Mouse (Mus musculus): ENCODE data around the gene Nmrk1.

The Nmrk1 gene

GRCm38 (mm10) chr19:18654330-18654729 lies 22.6 kb downstream of the Nmrk1 start:
- no peak for DNase-seq (ENCODE audit: low read depth)

GRCm38 (mm10) chr19:18654984-18655383 lies 23.2 kb downstream of the Nmrk1 start:
- DNase-seq (ENCODE audit: low read depth): no peak

GRCm38 (mm10) chr19:18655999-18656398 lies 24.2 kb downstream of the Nmrk1 start:
- DNase-seq (ENCODE audit: low read depth): no peak

- no peak for DNase-seq (ENCODE audit: low read depth)
Observed at GRCm38 (mm10) chr19:18658473-18658872, 26.7 kb downstream of the Nmrk1 start.

- DNase-seq (ENCODE audit: low read depth): no peak
Observed at GRCm38 (mm10) chr19:18659349-18659748, 27.6 kb downstream of the Nmrk1 start.

- DNase-seq (ENCODE audit: low read depth): peak; percentile 23
Observed at GRCm38 (mm10) chr19:18660466-18660865, 28.7 kb downstream of the Nmrk1 start.

- DNase-seq (ENCODE audit: low read depth): peak; percentile 63
Observed at GRCm38 (mm10) chr19:18661683-18662082, 29.9 kb downstream of the Nmrk1 start.

- peak; percentile 21 for DNase-seq (ENCODE audit: low read depth)
Observed at GRCm38 (mm10) chr19:18663904-18664303, 32.2 kb downstream of the Nmrk1 start.

- DNase-seq (ENCODE audit: low read depth): no peak
Observed at GRCm38 (mm10) chr19:18666966-18667365, 35.2 kb downstream of the Nmrk1 start.

- no peak for DNase-seq (ENCODE audit: low read depth)
Observed at GRCm38 (mm10) chr19:18669551-18669950, 37.8 kb downstream of the Nmrk1 start.

- peak; percentile 100 for DNase-seq (ENCODE audit: low read depth)
Observed at GRCm38 (mm10) chr19:18670608-18671007, 38.9 kb downstream of the Nmrk1 start, which contains the start of gene Carnmt1. Carnmt1 (plus strand) TSS chr19:18670764.

GRCm38 (mm10) chr19:18671056-18671741 lies 39.4 kb downstream of the Nmrk1 start:
- DNase-seq (ENCODE audit: low read depth): peak; percentile 64

- no peak for DNase-seq (ENCODE audit: low read depth)
Observed at GRCm38 (mm10) chr19:18672498-18672897, 40.7 kb downstream of the Nmrk1 start.

GRCm38 (mm10) chr19:18673116-18673515 lies 41.4 kb downstream of the Nmrk1 start:
- DNase-seq (ENCODE audit: low read depth): no peak

GRCm38 (mm10) chr19:18682142-18682541 lies 50.4 kb downstream of the Nmrk1 start:
- no peak for DNase-seq (ENCODE audit: low read depth)

GRCm38 (mm10) chr19:18687556-18687955 lies 55.8 kb downstream of the Nmrk1 start:
- DNase-seq (ENCODE audit: low read depth): peak; percentile 81

- DNase-seq (ENCODE audit: low read depth): no peak
Observed at GRCm38 (mm10) chr19:18692176-18692575, 60.4 kb downstream of the Nmrk1 start.

GRCm38 (mm10) chr19:18692768-18693167 lies 61.0 kb downstream of the Nmrk1 start:
- DNase-seq (ENCODE audit: low read depth): no peak

GRCm38 (mm10) chr19:18695116-18695515 lies 63.4 kb downstream of the Nmrk1 start:
- no peak for DNase-seq (ENCODE audit: low read depth)

GRCm38 (mm10) chr19:18695552-18695951 lies 63.8 kb downstream of the Nmrk1 start:
- DNase-seq (ENCODE audit: low read depth): no peak
